Mouse (Mus musculus): Measurements from ENCODE around the gene Cenpi. TPM values are rescaled to one million over a fixed set of nuclear protein-coding genes. Genes with fewer than 3 reads are reported as not detected.

The Cenpi gene
- total and polyA plus RNA-seq, 2 experiments from 2014 or later: 7.0 to 12.2 TPM

GRCm38 (mm10) chrX:134365421-134365820 lies 57.5 kb downstream of the Cenpi start:
- ATAC-seq (ENCODE audit: insufficient read depth, low read depth) (no peak), DNase-seq (ENCODE audit: low spot score) (no peak)
- no peaks in the 10 kb centered on the region for H3K27me3 ChIP-seq (ENCODE audit: control insufficient read depth, insufficient read depth, low read length)
- no peak overlapping the region for H3K9ac ChIP-seq (replicated peaks; ENCODE audit: low read depth, low read length)
- no peaks in the 10 kb centered on the region for H3K36me3 ChIP-seq (replicated peaks; ENCODE audit: control insufficient read depth, insufficient read depth, low read length)
- TF ChIP-seq CTCF (IDR thresholded peaks at IDR 0.05; ENCODE audit: low read depth) (no peak), EP300 (IDR thresholded peaks at IDR 0.05; ENCODE audit: low read depth) (no peak)
- no peak overlapping the region for H3K4me2 ChIP-seq (ENCODE audit: low read depth, low read length)
- H3K27ac ChIP-seq (ENCODE audit: low read depth): no peak overlapping the region
- H3K4me1 ChIP-seq (ENCODE audit: control insufficient read depth, insufficient read depth): no peaks in the 10 kb centered on the region
- 38% methylated on average over 1 of the region's 1 CpGs for WGBS
- H3K9me3 ChIP-seq (replicated peaks; ENCODE audit: control insufficient read depth, low read length): no peaks in the 10 kb centered on the region
- no peak overlapping the region for H3K4me3 ChIP-seq (ENCODE audit: low read depth, low read length)

GRCm38 (mm10) chrX:134366547-134366946 lies 58.7 kb downstream of the Cenpi start:
- no peak overlapping the region for H3K9ac ChIP-seq (replicated peaks; ENCODE audit: low read depth, low read length)

GRCm38 (mm10) chrX:134371279-134371678 lies 63.4 kb downstream of the Cenpi start:
- Histone ChIP-seq H3K9me3 (replicated peaks; ENCODE audit: control insufficient read depth, low read length) (no peaks in the 10 kb centered on the region), H3K27ac (ENCODE audit: low read depth) (no peak overlapping the region), H3K4me1 (ENCODE audit: control insufficient read depth, insufficient read depth) (no peaks in the 10 kb centered on the region), H3K27me3 (ENCODE audit: control insufficient read depth, insufficient read depth, low read length) (no peaks in the 10 kb centered on the region), H3K9ac (replicated peaks; ENCODE audit: low read depth, low read length) (no peak overlapping the region), H3K36me3 (replicated peaks; ENCODE audit: control insufficient read depth, insufficient read depth, low read length) (no peaks in the 10 kb centered on the region), H3K4me2 (ENCODE audit: low read depth, low read length) (no peak overlapping the region), H3K4me3 (ENCODE audit: low read depth, low read length) (no peak overlapping the region)
- WGBS: 5% methylated on average over 2 of the region's 2 CpGs
- TF ChIP-seq EP300 (IDR thresholded peaks at IDR 0.05; ENCODE audit: low read depth) (no peak), CTCF (IDR thresholded peaks at IDR 0.05; ENCODE audit: low read depth) (peak; percentile 34)
- DNase-seq (ENCODE audit: low spot score) (no peak), ATAC-seq (ENCODE audit: insufficient read depth, low read depth) (no peak)

More at GRCm38 (mm10) chrX:134366547-134366946, 58.7 kb downstream of the Cenpi start:
- H3K27ac ChIP-seq (ENCODE audit: low read depth): no peak overlapping the region
- H3K4me2 ChIP-seq (ENCODE audit: low read depth, low read length): no peak overlapping the region
- no peaks in the 10 kb centered on the region for H3K4me1 ChIP-seq (ENCODE audit: control insufficient read depth, insufficient read depth)
- H3K9me3 ChIP-seq (replicated peaks; ENCODE audit: control insufficient read depth, low read length): no peaks in the 10 kb centered on the region
- no peaks in the 10 kb centered on the region for H3K27me3 ChIP-seq (ENCODE audit: control insufficient read depth, insufficient read depth, low read length)
- no peaks in the 10 kb centered on the region for H3K36me3 ChIP-seq (replicated peaks; ENCODE audit: control insufficient read depth, insufficient read depth, low read length)
- 60% methylated on average over 3 of the region's 3 CpGs for WGBS
- ATAC-seq (ENCODE audit: insufficient read depth, low read depth) (no peak), DNase-seq (ENCODE audit: low spot score) (no peak)
- TF ChIP-seq EP300 (IDR thresholded peaks at IDR 0.05; ENCODE audit: low read depth): no peak
- no peak for TF ChIP-seq CTCF (IDR thresholded peaks at IDR 0.05; ENCODE audit: low read depth)
- no peak overlapping the region for H3K4me3 ChIP-seq (ENCODE audit: low read depth, low read length)

- Histone ChIP-seq H3K4me2 (ENCODE audit: low read depth, low read length) (no peak overlapping the region), H3K9me3 (replicated peaks; ENCODE audit: control insufficient read depth, low read length) (no peaks in the 10 kb centered on the region), H3K27ac (ENCODE audit: low read depth) (no peak overlapping the region), H3K27me3 (ENCODE audit: control insufficient read depth, insufficient read depth, low read length) (no peaks in the 10 kb centered on the region), H3K9ac (replicated peaks; ENCODE audit: low read depth, low read length) (no peak overlapping the region), H3K4me1 (ENCODE audit: control insufficient read depth, insufficient read depth) (no peaks in the 10 kb centered on the region), H3K4me3 (ENCODE audit: low read depth, low read length) (no peak overlapping the region), H3K36me3 (replicated peaks; ENCODE audit: control insufficient read depth, insufficient read depth, low read length) (no peaks in the 10 kb centered on the region)
- TF ChIP-seq EP300 (IDR thresholded peaks at IDR 0.05; ENCODE audit: low read depth): no peak
- TF ChIP-seq CTCF (IDR thresholded peaks at IDR 0.05; ENCODE audit: low read depth): no peak
- DNase-seq (ENCODE audit: low spot score): no peak
- 70% methylated on average over 1 of the region's 1 CpGs for WGBS
- no peak for ATAC-seq (ENCODE audit: insufficient read depth, low read depth)
Observed at GRCm38 (mm10) chrX:134374190-134374589, 66.3 kb downstream of the Cenpi start.

- ATAC-seq (ENCODE audit: insufficient read depth, low read depth) (no peak), DNase-seq (ENCODE audit: low spot score) (no peak)
- H3K4me2 ChIP-seq (ENCODE audit: low read depth, low read length): no peak overlapping the region
- no peaks in the 10 kb centered on the region for H3K27me3 ChIP-seq (ENCODE audit: control insufficient read depth, insufficient read depth, low read length)
- TF ChIP-seq CTCF (IDR thresholded peaks at IDR 0.05; ENCODE audit: low read depth) (no peak), EP300 (IDR thresholded peaks at IDR 0.05; ENCODE audit: low read depth) (no peak)
- no peak overlapping the region for H3K4me3 ChIP-seq (ENCODE audit: low read depth, low read length)
- H3K9ac ChIP-seq (replicated peaks; ENCODE audit: low read depth, low read length): no peak overlapping the region
- no peak overlapping the region for H3K27ac ChIP-seq (ENCODE audit: low read depth)
- no peaks in the 10 kb centered on the region for H3K4me1 ChIP-seq (ENCODE audit: control insufficient read depth, insufficient read depth)
- H3K9me3 ChIP-seq (replicated peaks; ENCODE audit: control insufficient read depth, low read length): no peaks in the 10 kb centered on the region
- WGBS: 47% methylated on average over 6 of the region's 6 CpGs
- H3K36me3 ChIP-seq (replicated peaks; ENCODE audit: control insufficient read depth, insufficient read depth, low read length): no peaks in the 10 kb centered on the region
Observed at GRCm38 (mm10) chrX:134384896-134385295, 77.0 kb downstream of the Cenpi start.

GRCm38 (mm10) chrX:134398972-134399371 lies 91.1 kb downstream of the Cenpi start:
- DNase-seq (ENCODE audit: low spot score) (no peak), ATAC-seq (ENCODE audit: insufficient read depth, low read depth) (no peak)
- H3K27me3 ChIP-seq (ENCODE audit: control insufficient read depth, insufficient read depth, low read length): no peaks in the 10 kb centered on the region
- H3K9me3 ChIP-seq (replicated peaks; ENCODE audit: control insufficient read depth, low read length): no peaks in the 10 kb centered on the region
- H3K4me2 ChIP-seq (ENCODE audit: low read depth, low read length): no peak overlapping the region
- H3K9ac ChIP-seq (replicated peaks; ENCODE audit: low read depth, low read length): no peak overlapping the region
- no peak overlapping the region for H3K4me3 ChIP-seq (ENCODE audit: low read depth, low read length)
- no peaks in the 10 kb centered on the region for H3K4me1 ChIP-seq (ENCODE audit: control insufficient read depth, insufficient read depth)
- TF ChIP-seq EP300 (IDR thresholded peaks at IDR 0.05; ENCODE audit: low read depth): no peak
- TF ChIP-seq CTCF (IDR thresholded peaks at IDR 0.05; ENCODE audit: low read depth): no peak
- H3K27ac ChIP-seq (ENCODE audit: low read depth): no peak overlapping the region
- H3K36me3 ChIP-seq (replicated peaks; ENCODE audit: control insufficient read depth, insufficient read depth, low read length): no peaks in the 10 kb centered on the region
- WGBS: 48% methylated on average over 2 of the region's 2 CpGs

Data from heart, postnatal 0 days (tissue).